Mouse (Mus musculus): ENCODE results near the gene Eif4b.

Eif4b gene

GRCm38 (mm10) chr15:102073559-102074069 lies at the start of gene Eif4b:
TSS of gene Eif4b (plus strand) at chr15:102073773.
- DNase-seq (ENCODE audit: low read depth, low spot score), result peak; percentile 99

- DNase-seq (ENCODE audit: low read depth, low spot score), result no peak
Observed at GRCm38 (mm10) chr15:102023888-102024287, 49.7 kb upstream of the Eif4b start.

DNA sequence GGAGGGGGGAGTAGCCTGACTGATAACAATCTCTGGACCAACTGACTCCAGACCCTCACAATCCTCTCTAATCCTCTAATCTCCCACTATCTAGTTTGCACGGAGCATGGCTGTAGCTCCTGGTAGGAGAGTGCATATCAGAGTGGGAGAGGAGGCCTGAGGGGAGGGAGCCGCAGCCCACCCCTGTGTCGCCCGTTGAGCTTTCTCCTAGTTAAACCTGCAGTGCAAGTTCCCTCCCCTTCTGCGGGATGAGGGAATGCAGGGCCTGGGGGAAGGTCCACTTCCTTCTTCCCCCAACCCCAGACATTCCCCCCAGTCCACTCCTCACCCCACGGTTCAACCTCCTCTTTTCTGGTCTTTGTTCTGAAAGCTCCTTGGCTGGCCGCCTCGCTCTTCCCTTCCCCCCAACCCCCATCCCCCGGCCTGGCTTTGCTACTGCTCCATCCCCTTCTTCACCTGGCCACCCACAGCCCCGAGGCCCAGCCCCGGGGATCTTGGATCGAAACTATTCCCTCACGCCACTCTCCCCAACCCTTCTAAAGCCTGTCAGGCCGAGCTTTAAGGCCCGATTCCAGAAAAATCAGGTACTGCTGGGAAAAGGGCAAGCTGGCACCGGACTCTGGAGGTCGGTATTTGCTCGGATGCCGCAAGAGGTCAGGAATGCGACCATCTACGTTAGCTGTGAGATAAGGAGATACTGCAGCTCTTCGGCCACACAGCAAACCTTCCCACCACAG lies 48.3 kb upstream of the Eif4b start:
- no peak for DNase-seq (ENCODE audit: low read depth, low spot score)

GRCm38 (mm10) chr15:102026430-102026829 lies 47.1 kb upstream of the Eif4b start:
- DNase-seq (ENCODE audit: low read depth, low spot score), result no peak

DNA sequence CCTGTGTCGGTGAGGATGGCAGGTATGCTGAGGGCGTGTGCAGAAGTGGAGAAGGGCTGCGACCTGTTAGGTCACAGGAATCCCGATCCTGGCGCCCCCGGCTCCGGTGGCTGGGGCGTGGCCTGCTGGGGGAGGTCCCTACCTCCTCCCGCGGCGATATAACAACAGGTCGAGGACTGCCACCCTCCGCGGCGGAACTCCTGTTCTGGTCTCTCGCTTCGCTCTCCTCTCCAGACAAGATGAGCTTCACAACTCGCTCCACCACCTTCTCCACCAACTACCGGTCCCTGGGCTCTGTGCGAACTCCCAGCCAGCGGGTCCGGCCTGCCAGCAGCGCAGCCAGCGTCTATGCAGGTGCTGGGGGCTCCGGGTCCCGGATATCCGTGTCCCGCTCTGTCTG lies 45.5 kb upstream of the Eif4b start, which contains the start of gene Krt18:
Krt18 (plus strand) TSS at position 141 of the 400 bp plus-strand sequence.
- DNase-seq (ENCODE audit: low read depth, low spot score), result no peak

GRCm38 (mm10) chr15:102034121-102035053 lies 39.2 kb upstream of the Eif4b start:
- no peak for DNase-seq (ENCODE audit: low read depth, low spot score)

DNA sequence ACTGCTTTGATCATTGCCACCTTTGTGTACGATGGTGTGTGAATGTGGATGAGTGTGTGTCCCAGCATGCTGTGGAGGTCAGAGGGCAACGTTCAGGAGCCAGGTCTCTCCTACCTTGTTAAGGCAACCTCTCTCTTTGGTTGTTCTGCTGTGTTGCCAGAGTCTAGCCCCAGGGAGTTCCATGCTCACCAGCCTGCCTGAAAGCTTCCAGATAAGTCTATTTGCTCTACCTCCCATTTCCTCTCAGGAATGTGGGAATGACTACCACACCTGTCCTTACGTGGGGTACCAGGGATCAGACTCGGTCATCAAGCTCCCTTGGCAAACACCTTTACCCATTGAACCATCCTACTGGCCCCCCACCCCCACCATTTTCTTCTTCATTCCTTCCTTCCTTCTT lies 33.3 kb upstream of the Eif4b start:
- DNase-seq (ENCODE audit: low read depth, low spot score), result no peak

GRCm38 (mm10) chr15:102041951-102042350 lies 31.6 kb upstream of the Eif4b start:
- DNase-seq (ENCODE audit: low read depth, low spot score), result no peak

GRCm38 (mm10) chr15:102044745-102045144 lies 28.8 kb upstream of the Eif4b start:
- no peak for DNase-seq (ENCODE audit: low read depth, low spot score)

DNA sequence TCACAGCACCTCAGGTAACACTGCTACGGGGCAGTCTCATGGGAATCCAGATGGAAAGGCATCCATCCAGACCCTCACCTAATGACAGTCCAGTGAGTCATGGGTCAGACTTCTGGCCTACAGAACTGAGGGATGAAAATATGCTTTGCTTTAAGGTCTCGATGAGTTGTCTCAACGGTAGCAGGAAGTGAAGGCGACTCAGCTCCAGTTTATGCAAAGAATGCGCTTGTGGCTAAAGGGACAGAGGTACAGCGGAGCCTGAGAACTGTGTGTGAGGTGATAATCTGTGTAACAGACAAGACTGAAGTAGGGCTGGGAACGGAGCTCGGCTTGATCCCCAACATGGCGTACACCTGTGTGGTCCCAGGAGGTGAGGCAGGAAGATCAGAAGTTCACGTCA lies 27.9 kb upstream of the Eif4b start:
- DNase-seq (ENCODE audit: low read depth, low spot score), result no peak

- DNase-seq (ENCODE audit: low read depth, low spot score), result no peak
Observed at GRCm38 (mm10) chr15:102048006-102048405, 25.6 kb upstream of the Eif4b start.

- DNase-seq (ENCODE audit: low read depth, low spot score), result no peak
Observed at GRCm38 (mm10) chr15:102049871-102050270, 23.7 kb upstream of the Eif4b start.

- DNase-seq (ENCODE audit: low read depth, low spot score), result peak; percentile 53
Observed at GRCm38 (mm10) chr15:102051920-102052683, 21.5 kb upstream of the Eif4b start.

GRCm38 (mm10) chr15:102056495-102057174 lies 16.9 kb upstream of the Eif4b start:
- no peak for DNase-seq (ENCODE audit: low read depth, low spot score)

GRCm38 (mm10) chr15:102065661-102066325 lies 7.8 kb upstream of the Eif4b start:
- peak; percentile 89 for DNase-seq (ENCODE audit: low read depth, low spot score)

GRCm38 (mm10) chr15:102070476-102071467 lies 2.8 kb upstream of the Eif4b start:
- no peak for DNase-seq (ENCODE audit: low read depth, low spot score)

DNA sequence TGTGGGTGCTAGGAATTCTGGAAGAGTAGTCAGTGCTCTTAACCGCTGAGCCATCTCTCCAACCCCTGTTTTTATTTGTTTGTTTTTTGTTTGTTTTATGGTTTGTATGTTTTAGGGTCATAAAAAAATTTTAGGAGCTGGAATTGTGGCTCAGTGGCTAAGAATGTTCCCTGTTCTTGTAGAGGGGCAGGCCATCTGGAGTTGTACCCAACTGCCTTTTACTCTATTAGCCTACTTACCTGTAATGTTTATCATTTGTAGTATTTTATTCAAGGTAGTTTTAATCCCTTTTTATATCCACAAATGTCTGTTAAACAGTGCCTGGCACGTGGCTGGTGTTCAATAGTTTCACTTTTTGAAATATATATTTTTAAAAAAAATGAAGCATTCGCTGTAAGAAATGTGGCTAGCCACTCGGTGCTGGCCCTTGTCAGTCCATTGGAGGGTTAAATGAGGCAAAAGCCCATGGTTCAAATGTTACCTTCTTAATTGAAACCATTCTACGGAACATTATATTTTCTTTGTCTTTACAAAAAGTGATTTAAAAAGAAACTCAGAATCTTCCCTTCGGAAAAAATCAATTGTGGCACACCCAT lies 512 bp upstream of the Eif4b start:
- no peak for DNase-seq (ENCODE audit: low read depth, low spot score)

GRCm38 (mm10) chr15:102074070-102074731 lies 628 bp downstream of the Eif4b start:
- peak; percentile 46 for DNase-seq (ENCODE audit: low read depth, low spot score)

Measured in embryo, embryonic 11.5 days (tissue).